Mouse (Mus musculus) liver, embryonic 11.5 days (tissue): ENCODE measurements around the gene Naa80. TPM values are rescaled to one million over a fixed set of nuclear protein-coding genes. Genes with fewer than 3 reads are reported as not detected.

ENCODE experiments used
- ATAC-seq: fragments of 200-750 bp; cut with Nextera tagmentation; replicated peaks from 2 replicates; pipeline ENCODE4 v1.8.0; 2017; ENCODE audit warnings: moderate number of reproducible peaks, mild to moderate bottlenecking, moderate TSS enrichment, moderate library complexity; ENCODE audit not compliant: low FRiP score
- DNase-seq: peaks from one replicate; pipeline ENCODE4 v3.0.0-alpha.2; 2017; ENCODE audit warnings: low spot score
- H3K27ac ChIP-seq: fragments of 300-500 bp; sonication (generic); 2 replicates; pipeline ENCODE4 v1.5.1; 2014; ENCODE audit warnings: mild to moderate bottlenecking, low read depth, low read length, control low read depth
- H3K27me3 ChIP-seq: fragments of 300-500 bp; sonication (generic); replicated peaks from 2 replicates; pipeline ENCODE4 v1.6.1; 2014; ENCODE audit warnings: low read length, mixed read lengths; ENCODE audit not compliant: control insufficient read depth, insufficient read depth
- H3K36me3 ChIP-seq: fragments of 300-500 bp; sonication (generic); 2 replicates; pipeline ENCODE4 v1.6.1; 2014; ENCODE audit warnings: mild to moderate bottlenecking, low read length, moderate library complexity, mixed read lengths; ENCODE audit not compliant: control insufficient read depth, insufficient read depth
- H3K4me1 ChIP-seq: fragments of 300-500 bp; sonication (generic); replicated peaks from 2 replicates; pipeline ENCODE4 v1.6.1; 2014; ENCODE audit warnings: low read length, mixed read lengths; ENCODE audit not compliant: control insufficient read depth, insufficient read depth
- H3K4me2 ChIP-seq: fragments of 300-500 bp; sonication (generic); 2 replicates; pipeline ENCODE4 v1.6.1; 2014; ENCODE audit warnings: mild to moderate bottlenecking, control low read depth, moderate library complexity
- H3K4me3 ChIP-seq: fragments of 300-500 bp; sonication (generic); 2 replicates; pipeline ENCODE4 v1.5.1; 2014; ENCODE audit warnings: low read depth, low read length, control low read depth
- H3K9ac ChIP-seq: fragments of 300-500 bp; sonication (generic); 2 replicates; pipeline ENCODE4 v1.6.1; 2014; ENCODE audit warnings: low read depth, low read length, control low read depth
- H3K9me3 ChIP-seq: fragments of 300-500 bp; sonication (generic); 2 replicates; pipeline ENCODE4 v1.6.1; 2016; ENCODE audit warnings: low read length, inconsistent platforms, mixed read lengths; ENCODE audit not compliant: control insufficient read depth
- WGBS: fragments of 180-500 bp; shearing (Covaris S2); extraction: QIAGEN DNeasy Blood & Tissue Kit; methylation state at CpG from one replicate; pipeline ENCODE4 v1.1.7; 2014; 5-methylcytosine and 5-hydroxymethylcytosine counted together
- polyA plus RNA-seq: library from polyadenylated mRNA; unstranded; fragments of >200 nt; fragmentation: Nextera tagmentation; extraction: Ambion mirVana; gene quantifications from 2 replicates; pipeline ENCODE4 v1.2.1, GENCODE M21; 2014

Gene Naa80
- polyA plus RNA-seq, 1 experiment from 2014 or later: 20.7 TPM

- Histone ChIP-seq H3K36me3 (no peaks in the 10 kb centered on the region), H3K9me3 (no peaks in the 10 kb centered on the region), H3K27me3 (no peaks in the 10 kb centered on the region; the same call in 1 of the 2 replicates), H3K4me3 (no peak within 1 kb of the TSS), H3K4me2 (no peak within 1 kb of the TSS), H3K9ac (no peak within 1 kb of the TSS), H3K4me1 (peaks cover 37% of the 10 kb centered on the region), H3K27ac (no peak within 1 kb of the TSS)
- no peak for DNase-seq
- WGBS: 56% methylated on average over 11 of the region's 12 CpGs
- no peak for ATAC-seq
Measured at GRCm38 (mm10) chr9:107608741-107609432, 30.2 kb downstream of the Naa80 start, which contains the start of gene Sema3b. Gene Sema3b, minus strand, starts transcription at chr9:107609229.

- no peak for ATAC-seq
- no peak overlapping the region for H3K9ac ChIP-seq
- H3K4me3 ChIP-seq: no peak overlapping the region
- H3K4me2 ChIP-seq: no peak overlapping the region
- H3K9me3 ChIP-seq: no peaks in the 10 kb centered on the region
- H3K27ac ChIP-seq: no peak overlapping the region
- H3K27me3 ChIP-seq: no peaks in the 10 kb centered on the region
- peaks cover under 1% of the 10 kb centered on the region; the same call in 1 of the 2 replicates for H3K36me3 ChIP-seq
- 75% methylated on average over 4 of the region's 4 CpGs for WGBS
- peaks cover 37% of the 10 kb centered on the region for H3K4me1 ChIP-seq
- DNase-seq: no peak
Measured at GRCm38 (mm10) chr9:107609433-107609830, 30.7 kb downstream of the Naa80 start.

- Histone ChIP-seq H3K9me3 (no peaks in the 10 kb centered on the region), H3K36me3 (peaks cover 21% of the 10 kb centered on the region), H3K27ac (peak overlapping the region; percentile 70), H3K4me2 (peak overlapping the region; percentile 87), H3K9ac (peak overlapping the region; percentile 68), H3K27me3 (no peaks in the 10 kb centered on the region), H3K4me1 (peaks cover 32% of the 10 kb centered on the region), H3K4me3 (peak overlapping the region; percentile 56)
- DNase-seq (no peak), ATAC-seq (no peak)
- 51% methylated on average over 6 of the region's 6 CpGs for WGBS
Measured at GRCm38 (mm10) chr9:107611456-107612190, 32.9 kb downstream of the Naa80 start.

- ATAC-seq (peak; percentile 93), DNase-seq (peak; percentile 99)
- peak overlapping the region; percentile 68 for H3K9ac ChIP-seq
- H3K4me1 ChIP-seq: peaks cover 29% of the 10 kb centered on the region
- H3K27me3 ChIP-seq: no peaks in the 10 kb centered on the region
- H3K4me3 ChIP-seq: peak overlapping the region; percentile 56
- H3K36me3 ChIP-seq: peaks cover 24% of the 10 kb centered on the region
- H3K27ac ChIP-seq: peak overlapping the region; percentile 70
- peak overlapping the region; percentile 87 for H3K4me2 ChIP-seq
- WGBS: 7% methylated on average over 44 of the region's 48 CpGs
- H3K9me3 ChIP-seq: no peaks in the 10 kb centered on the region
Measured at GRCm38 (mm10) chr9:107612191-107612944, 33.7 kb downstream of the Naa80 start.

- H3K4me1 ChIP-seq: peaks cover 26% of the 10 kb centered on the region
- WGBS: 12% methylated on average over 12 of the region's 12 CpGs
Measured at GRCm38 (mm10) chr9:107612945-107613569, 34.4 kb downstream of the Naa80 start.

GRCm38 (mm10) chr9:107615035-107615434, 36.3 kb downstream of the Naa80 start:
- Histone ChIP-seq H3K36me3 (peaks cover 34% of the 10 kb centered on the region), H3K9me3 (no peaks in the 10 kb centered on the region), H3K4me1 (peaks cover 32% of the 10 kb centered on the region), H3K4me3 (no peak overlapping the region), H3K27me3 (no peaks in the 10 kb centered on the region), H3K4me2 (no peak overlapping the region), H3K9ac (no peak overlapping the region), H3K27ac (no peak overlapping the region)
- DNase-seq (no peak), ATAC-seq (no peak)
- WGBS: 89% methylated on average over 4 of the region's 4 CpGs

More at GRCm38 (mm10) chr9:107612945-107613569, 34.4 kb downstream of the Naa80 start:
- Histone ChIP-seq H3K9ac (peak overlapping the region; percentile 68; the same call in 1 of the 2 replicates), H3K27ac (peak overlapping the region; percentile 70), H3K9me3 (no peaks in the 10 kb centered on the region), H3K36me3 (peaks cover 27% of the 10 kb centered on the region), H3K4me2 (peak overlapping the region; percentile 87), H3K27me3 (no peaks in the 10 kb centered on the region), H3K4me3 (peak overlapping the region; percentile 56)
- DNase-seq (no peak), ATAC-seq (0 out of 2 replicates have a peak, but pooled peaks have one; percentile 18)

GRCm38 (mm10) chr9:107617461-107617860, 38.8 kb downstream of the Naa80 start:
- H3K27me3 ChIP-seq: no peaks in the 10 kb centered on the region
- no peaks in the 10 kb centered on the region for H3K9me3 ChIP-seq
- H3K4me1 ChIP-seq: peaks cover 18% of the 10 kb centered on the region
- ATAC-seq: no peak
- H3K36me3 ChIP-seq: peaks cover 37% of the 10 kb centered on the region
- WGBS: 77% methylated on average over 2 of the region's 2 CpGs
- no peak overlapping the region for H3K4me2 ChIP-seq
- no peak overlapping the region for H3K4me3 ChIP-seq
- no peak for DNase-seq
- no peak overlapping the region for H3K9ac ChIP-seq
- H3K27ac ChIP-seq: no peak overlapping the region

- Histone ChIP-seq H3K4me2 (no peak overlapping the region), H3K4me1 (peaks cover 15% of the 10 kb centered on the region), H3K36me3 (peaks cover 37% of the 10 kb centered on the region), H3K9ac (no peak overlapping the region), H3K9me3 (no peaks in the 10 kb centered on the region), H3K27ac (0 out of 2 replicates have a peak overlapping the region, but pooled peaks have one; percentile 42), H3K4me3 (no peak overlapping the region), H3K27me3 (no peaks in the 10 kb centered on the region)
- ATAC-seq: no peak
- 90% methylated on average over 6 of the region's 6 CpGs for WGBS
- no peak for DNase-seq
Measured at GRCm38 (mm10) chr9:107618098-107618497, 39.4 kb downstream of the Naa80 start.
